Mouse (Mus musculus): ENCODE data around the gene Map7.

DNA sequence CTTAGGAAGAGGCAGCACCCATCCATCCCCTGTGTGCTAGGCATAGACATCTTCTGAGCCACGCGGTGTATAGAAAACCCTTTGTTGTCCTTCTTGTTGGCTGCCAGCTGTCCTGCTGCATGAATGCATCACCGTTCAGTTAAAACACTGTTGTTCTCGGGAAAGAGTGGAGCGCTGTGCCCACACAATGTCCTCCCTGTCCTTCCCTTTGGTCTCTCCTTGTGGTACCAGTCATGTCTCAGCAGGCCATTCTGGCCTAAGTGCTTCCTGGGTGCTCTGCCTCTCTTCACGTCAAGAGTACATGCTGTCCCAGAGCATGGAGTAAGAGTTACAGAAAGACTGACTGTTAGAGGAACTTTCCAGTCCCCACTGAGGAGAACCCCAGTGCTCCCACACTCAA, 54.5 kb downstream of the Map7 start:
- TF ChIP-seq POLR2A (IDR thresholded peaks at IDR 0.05; ENCODE audit: extremely low read depth, insufficient read depth, low read length) (no peak), CTCF (IDR thresholded peaks at IDR 0.05; ENCODE audit: low read depth, low read length) (no peak)

Measured in liver, adult 2 months (tissue).